Mouse (Mus musculus) heart, adult 2 months (tissue): ENCODE measurements around the gene Cuedc1. TPM values are rescaled to one million over a fixed set of nuclear protein-coding genes. Genes with fewer than 3 reads are reported as not detected.

Source experiments
- DNase-seq, 2 experiments: peaks; one replicate each; pipeline ENCODE4 v3.0.0; 2021
- H3K27ac ChIP-seq: fragments of 200-600 bp; 2 replicates; pipeline ENCODE4 v1.8.1; 2022
- H3K27me3 ChIP-seq: fragments of 200-500 bp; 2 replicates; pipeline ENCODE4 v1.6.1; 2012; ENCODE audit warnings: mild to moderate bottlenecking, low read length, inconsistent platforms, mixed read lengths; ENCODE audit not compliant: control insufficient read depth, insufficient read depth
- H3K36me3 ChIP-seq: fragments of 200-500 bp; 2 replicates; pipeline ENCODE4 v1.6.1; 2012; ENCODE audit warnings: low read length, inconsistent platforms; ENCODE audit not compliant: control insufficient read depth, insufficient read depth
- H3K4me1 ChIP-seq: fragments of 200-500 bp; 2 replicates; pipeline ENCODE4 v1.6.1; 2011; ENCODE audit warnings: low read length; ENCODE audit not compliant: control insufficient read depth, insufficient read depth
- H3K4me3 ChIP-seq: fragments of 200-600 bp; 2 replicates; pipeline ENCODE4 v1.8.1; 2022
- H3K79me2 ChIP-seq: fragments of 200-500 bp; replicated peaks from 2 replicates; pipeline ENCODE4 v1.6.1; 2012; ENCODE audit warnings: mild to moderate bottlenecking, inconsistent platforms, low read length, moderate library complexity, mixed read lengths; ENCODE audit not compliant: control insufficient read depth, insufficient read depth
- H3K9ac ChIP-seq: fragments of 200-500 bp; 2 replicates; pipeline ENCODE4 v1.6.1; 2012; ENCODE audit warnings: low read depth, mild to moderate bottlenecking, control low read depth, inconsistent platforms, low read length, mixed read lengths
- CTCF ChIP-seq: fragments of 200-600 bp; IDR thresholded peaks from 2 replicates; pipeline ENCODE4 v1.8.1; 2022; ENCODE audit warnings: antibody characterized with exemption, mild to moderate bottlenecking, moderate library complexity
- EP300 ChIP-seq: fragments of 200-500 bp; IDR thresholded peaks from 2 replicates; pipeline ENCODE4 v1.6.1; 2011; ENCODE audit warnings: low read depth, low read length, control low read depth; ENCODE audit not compliant: insufficient read depth
- POLR2A ChIP-seq: fragments of 200-500 bp; IDR thresholded peaks from 2 replicates; pipeline ENCODE4 v1.6.1; 2011; ENCODE audit warnings: mild to moderate bottlenecking, low read depth, low read length, control low read depth; ENCODE audit not compliant: insufficient read depth
- WGBS: fragments of 180-500 bp; shearing (Covaris S2); methylation state at CpG from one replicate; pipeline ENCODE4 v1.1.7; 2018; 5-methylcytosine and 5-hydroxymethylcytosine counted together
- intact Hi-C: fragments of 180-260 bp; cut with DNase I; formaldehyde crosslinking; loops from one replicate; pipeline ENCODE4 v1.15.1; 2025
- polyA plus RNA-seq: library from polyadenylated mRNA; depleted of rRNA; stranded (reverse); fragments of >200 nt; gene quantifications from 2 replicates; pipeline ENCODE4 v1.2.3, GENCODE M21; 2012
- total RNA-seq, 2 experiments: library from RNA; stranded (reverse); gene quantifications; 2 replicates each; pipeline ENCODE4 v1.2.3; 2021

The Cuedc1 gene
- total and polyA plus RNA-seq, 3 experiments = 36.2 to 55.0 (median 49.8) TPM

- no peak for DNase-seq
- peak overlapping the region; percentile 83 for H3K27ac ChIP-seq
- peaks cover 43% of the 10 kb centered on the region for H3K4me1 ChIP-seq
- peaks cover 9% of the 10 kb centered on the region; the same call in 1 of the 2 replicates for H3K36me3 ChIP-seq
- whole genome bisulfite sequencing = 43% methylated on average over 7 of the region's 7 CpGs
- H3K9ac ChIP-seq = peak overlapping the region; percentile 33
- H3K27me3 ChIP-seq = no peaks in the 10 kb centered on the region
- H3K4me3 ChIP-seq = no peak overlapping the region
- H3K79me2 ChIP-seq = no peaks in the 10 kb centered on the region; the same call in 1 of the 2 replicates
- intact Hi-C loops = no loop called here
- TF ChIP-seq CTCF (no peak), POLR2A (no peak), EP300 (no peak)
Observed at GRCm38 (mm10) chr11:88148015-88148637, 50.3 kb downstream of the Cuedc1 start.

- intact Hi-C loops = no loop called here
- Histone ChIP-seq H3K36me3 (peaks cover 9% of the 10 kb centered on the region; the same call in 1 of the 2 replicates), H3K27me3 (no peaks in the 10 kb centered on the region), H3K27ac (peak overlapping the region; percentile 83), H3K79me2 (no peaks in the 10 kb centered on the region), H3K9ac (peak overlapping the region; percentile 33), H3K4me3 (no peak overlapping the region), H3K4me1 (peaks cover 47% of the 10 kb centered on the region)
- 0 out of 2 replicates have a peak, but pooled peaks have one; percentile 21 for TF ChIP-seq POLR2A
- no peak for TF ChIP-seq EP300
- peak; percentile 73 to 79 for DNase-seq
- WGBS = 16% methylated on average over 11 of the region's 11 CpGs
Observed at GRCm38 (mm10) chr11:88148638-88149279, 50.9 kb downstream of the Cuedc1 start.

- Histone ChIP-seq H3K27me3 (no peaks in the 10 kb centered on the region), H3K36me3 (peaks cover 9% of the 10 kb centered on the region; the same call in 1 of the 2 replicates), H3K27ac (peak overlapping the region; percentile 83), H3K9ac (peak overlapping the region; percentile 53; the same call in 1 of the 2 replicates), H3K4me3 (no peak overlapping the region), H3K79me2 (no peaks in the 10 kb centered on the region), H3K4me1 (peaks cover 52% of the 10 kb centered on the region)
- peak; percentile 66 to 68 for DNase-seq
- intact Hi-C loops = no loop called here
- 24% methylated on average over 7 of the region's 7 CpGs for WGBS
- TF ChIP-seq CTCF (peak; percentile 10; the same call in 1 of the 2 replicates), POLR2A (no peak), EP300 (0 out of 2 replicates have a peak, but pooled peaks have one; percentile 17)
Observed at GRCm38 (mm10) chr11:88151379-88152155, 53.7 kb downstream of the Cuedc1 start.

GRCm38 (mm10) chr11:88153880-88154279 is 56.0 kb downstream of the Cuedc1 start:
- 50% methylated on average over 5 of the region's 5 CpGs for WGBS
- TF ChIP-seq EP300 = no peak

GRCm38 (mm10) chr11:88154500-88154899 is 56.6 kb downstream of the Cuedc1 start:
- WGBS = 63% methylated on average over 8 of the region's 8 CpGs
- intact Hi-C loops = no loop called here
- peaks cover 3% of the 10 kb centered on the region; the same call in 1 of the 2 replicates for H3K36me3 ChIP-seq
- no peaks in the 10 kb centered on the region for H3K27me3 ChIP-seq
- peak overlapping the region; percentile 99 for H3K27ac ChIP-seq
- H3K4me1 ChIP-seq = peaks cover 47% of the 10 kb centered on the region
- H3K9ac ChIP-seq = no peak overlapping the region
- H3K4me3 ChIP-seq = no peak overlapping the region
- no peak for DNase-seq
- H3K79me2 ChIP-seq = no peaks in the 10 kb centered on the region
- TF ChIP-seq EP300 (no peak), POLR2A (no peak), CTCF (no peak)

More at GRCm38 (mm10) chr11:88153880-88154279, 56.0 kb downstream of the Cuedc1 start:
- Histone ChIP-seq H3K4me3 (no peak overlapping the region), H3K27ac (peak overlapping the region; percentile 99), H3K79me2 (no peaks in the 10 kb centered on the region), H3K27me3 (no peaks in the 10 kb centered on the region), H3K36me3 (peaks cover 3% of the 10 kb centered on the region; the same call in 1 of the 2 replicates), H3K4me1 (peaks cover 50% of the 10 kb centered on the region), H3K9ac (no peak overlapping the region)
- intact Hi-C loops = no loop called here
- no peak for DNase-seq
